Mouse (Mus musculus) embryonic fibroblast, embryonic 13.5 days (primary cell): ENCODE data around the gene Ado. TPM values are rescaled to one million over a fixed set of nuclear protein-coding genes. Genes with fewer than 3 reads are reported as not detected.

Experiments used
- H3K27ac ChIP-seq: 2 replicates; pipeline ENCODE4 v1.5.1; 2012; ENCODE audit warnings: low read length, control low read depth, inconsistent platforms; ENCODE audit not compliant: insufficient read depth
- H3K4me1 ChIP-seq: 2 replicates; pipeline ENCODE4 v1.6.1; 2011; ENCODE audit warnings: low read length; ENCODE audit not compliant: control insufficient read depth, insufficient read depth
- H3K4me3 ChIP-seq: 2 replicates; pipeline ENCODE4 v1.5.1; 2011; ENCODE audit warnings: mild to moderate bottlenecking, control low read depth, low read length; ENCODE audit not compliant: insufficient read depth
- CTCF ChIP-seq: IDR thresholded peaks from 2 replicates; pipeline ENCODE4 v1.5.1; 2011; ENCODE audit warnings: mild to moderate bottlenecking, control low read depth, low read length, moderate library complexity, borderline replicate concordance; ENCODE audit not compliant: insufficient read depth
- POLR2A ChIP-seq: IDR thresholded peaks from 2 replicates; pipeline ENCODE4 v1.6.1; 2011; ENCODE audit warnings: low read depth, mild to moderate bottlenecking, control low read depth, low read length, moderate library complexity
- polyA plus RNA-seq: library from polyadenylated mRNA; stranded (reverse); fragments of >200 nt; gene quantifications from 2 replicates; pipeline ENCODE4 v1.2.4, GENCODE M21; 2011; ENCODE audit warnings: low read depth; ENCODE audit not compliant: missing spikeins, insufficient read length

Ado gene
- 24.7 and 25.2 TPM in 2 replicates for polyA plus RNA-seq

GRCm38 (mm10) chr10:67548877-67549731 is at the start of gene Ado:
Ado (minus strand) TSS chr10:67548955.
- Histone ChIP-seq H3K4me3 (peak within 1 kb of the TSS; percentile 71), H3K4me1 (peaks cover 4% of the 10 kb centered on the region; the same call in 1 of the 2 replicates), H3K27ac (peak within 1 kb of the TSS; percentile 91)
- TF ChIP-seq CTCF (no peak), POLR2A (peak; percentile 68)

GRCm38 (mm10) chr10:67595278-67595677 is 46.5 kb upstream of the Ado start:
- H3K27ac ChIP-seq = no peak overlapping the region
- no peaks in the 10 kb centered on the region for H3K4me1 ChIP-seq
- H3K4me3 ChIP-seq = no peak overlapping the region
- no peak for TF ChIP-seq CTCF
- TF ChIP-seq POLR2A = no peak

GRCm38 (mm10) chr10:67585873-67586610 is 37.3 kb upstream of the Ado start:
- H3K27ac ChIP-seq = no peak overlapping the region
- no peak for TF ChIP-seq CTCF
- TF ChIP-seq POLR2A = no peak
- H3K4me1 ChIP-seq = no peaks in the 10 kb centered on the region
- no peak overlapping the region for H3K4me3 ChIP-seq

GRCm38 (mm10) chr10:67581698-67582285 is 33.0 kb upstream of the Ado start:
- H3K4me1 ChIP-seq = no peaks in the 10 kb centered on the region
- H3K4me3 ChIP-seq = no peak overlapping the region
- no peak for TF ChIP-seq CTCF
- no peak for TF ChIP-seq POLR2A
- no peak overlapping the region for H3K27ac ChIP-seq

GRCm38 (mm10) chr10:67579830-67580229 is 31.1 kb upstream of the Ado start:
- no peak for TF ChIP-seq CTCF
- TF ChIP-seq POLR2A = no peak
- Histone ChIP-seq H3K27ac (no peak overlapping the region), H3K4me3 (no peak overlapping the region), H3K4me1 (no peaks in the 10 kb centered on the region)

GRCm38 (mm10) chr10:67573310-67573709 is 24.6 kb upstream of the Ado start:
- Histone ChIP-seq H3K4me1 (no peaks in the 10 kb centered on the region), H3K27ac (peak overlapping the region; percentile 45), H3K4me3 (no peak overlapping the region)
- TF ChIP-seq CTCF (no peak), POLR2A (no peak)

GRCm38 (mm10) chr10:67571443-67571842 is 22.7 kb upstream of the Ado start:
- Histone ChIP-seq H3K4me1 (no peaks in the 10 kb centered on the region), H3K27ac (no peak overlapping the region), H3K4me3 (no peak overlapping the region)
- TF ChIP-seq POLR2A (no peak), CTCF (no peak)

- no peak overlapping the region for H3K27ac ChIP-seq
- H3K4me3 ChIP-seq = no peak overlapping the region
- no peaks in the 10 kb centered on the region for H3K4me1 ChIP-seq
- TF ChIP-seq POLR2A (no peak), CTCF (no peak)
These were observed 20.8 kb upstream of the Ado start for GRCm38 (mm10) chr10:67569539-67569938.

GRCm38 (mm10) chr10:67566104-67566503 is 17.3 kb upstream of the Ado start:
- TF ChIP-seq CTCF = no peak
- TF ChIP-seq POLR2A = no peak
- Histone ChIP-seq H3K27ac (no peak overlapping the region), H3K4me3 (no peak overlapping the region), H3K4me1 (no peaks in the 10 kb centered on the region)
